Mouse (Mus musculus) kidney, postnatal 14 days (tissue): ENCODE results near the gene Otud3.
"Not testable (repeated sequence)": the region's sequence is repeated elsewhere in the genome, so short reads cannot be mapped to it uniquely, and the experiment has no call there.

Experiments used
- DNase-seq: peaks from one replicate; pipeline ENCODE4 v3.0.0; 2022; ENCODE audit warnings: mixed read lengths

The Otud3 gene

GRCm38 (mm10) chr4:138889165-138889564 is 24.6 kb downstream of the Otud3 start:
- no peak for DNase-seq

- DNase-seq, result peak; percentile 87
These were observed 29.5 kb downstream of the Otud3 start for GRCm38 (mm10) chr4:138884261-138884660.

- no peak for DNase-seq
These were observed 31.6 kb downstream of the Otud3 start for GRCm38 (mm10) chr4:138882179-138882578.

- no peak for DNase-seq
These were observed 32.7 kb downstream of the Otud3 start for GRCm38 (mm10) chr4:138880811-138881584.

GRCm38 (mm10) chr4:138879808-138880207 is 33.9 kb downstream of the Otud3 start:
- no peak for DNase-seq

- no peak for DNase-seq
These were observed 35.0 kb downstream of the Otud3 start for GRCm38 (mm10) chr4:138878783-138879182.

- DNase-seq, result no peak
These were observed 36.0 kb downstream of the Otud3 start, which contains the start of gene Pla2g2e for GRCm38 (mm10) chr4:138877731-138878130. Gene Pla2g2e, plus strand, starts transcription at chr4:138877942.

- no peak for DNase-seq
These were observed 37.8 kb downstream of the Otud3 start for GRCm38 (mm10) chr4:138875986-138876385.

GRCm38 (mm10) chr4:138875275-138875674 is 38.5 kb downstream of the Otud3 start:
- not testable (repeated sequence) for DNase-seq

GRCm38 (mm10) chr4:138873864-138874263 is 39.9 kb downstream of the Otud3 start, which contains the start of gene Gm13030:
Gene Gm13030, minus strand, starts transcription at chr4:138873964.
- DNase-seq, result no peak

- DNase-seq, result no peak
These were observed 45.1 kb downstream of the Otud3 start for GRCm38 (mm10) chr4:138868666-138869065.

- DNase-seq, result peak; percentile 83
These were observed 47.3 kb downstream of the Otud3 start for GRCm38 (mm10) chr4:138866413-138866812.

GRCm38 (mm10) chr4:138865991-138866390 is 47.8 kb downstream of the Otud3 start:
- DNase-seq, result no peak

GRCm38 (mm10) chr4:138865092-138865491 is 48.7 kb downstream of the Otud3 start:
- no peak for DNase-seq

GRCm38 (mm10) chr4:138863344-138863998 is 50.3 kb downstream of the Otud3 start, which contains the start of gene Pla2g5:
Gene Pla2g5, minus strand, starts transcription at chr4:138863482.
- peak; percentile 47 for DNase-seq

GRCm38 (mm10) chr4:138859728-138860127 is 54.0 kb downstream of the Otud3 start:
- peak; percentile 82 for DNase-seq

GRCm38 (mm10) chr4:138859245-138859644 is 54.5 kb downstream of the Otud3 start:
- no peak for DNase-seq

- no peak for DNase-seq
These were observed 55.3 kb downstream of the Otud3 start for GRCm38 (mm10) chr4:138858446-138858845.

- no peak for DNase-seq
These were observed 56.2 kb downstream of the Otud3 start for GRCm38 (mm10) chr4:138857576-138857975.

- peak; percentile 76 for DNase-seq
These were observed 57.3 kb downstream of the Otud3 start for GRCm38 (mm10) chr4:138856491-138856890.

GRCm38 (mm10) chr4:138855092-138855632 is 58.6 kb downstream of the Otud3 start:
- DNase-seq, result no peak

GRCm38 (mm10) chr4:138852961-138853360 is 60.8 kb downstream of the Otud3 start:
- no peak for DNase-seq

- DNase-seq, result peak; percentile 74
These were observed 62.3 kb downstream of the Otud3 start for GRCm38 (mm10) chr4:138851463-138851862.
